Mouse (Mus musculus) liver, adult 2 months (tissue): Measurements from ENCODE around the gene Bglap2. TPM values are rescaled to one million over a fixed set of nuclear protein-coding genes. Genes with fewer than 3 reads are reported as not detected.
A peak's percentile ranks its signal among the peaks of the same experiment; 100 is the strongest.
"Not testable (repeated sequence)": the region's sequence is repeated elsewhere in the genome, so short reads cannot be mapped to it uniquely, and the experiment has no call there.

ENCODE experiments used
- DNase-seq: peaks from one replicate; pipeline ENCODE4 v3.0.0-alpha.2; 2011; ENCODE audit warnings: low read depth, low spot score; ENCODE audit errors: extremely low read depth
- H3K27ac ChIP-seq: fragments of 200-500 bp; replicated peaks from 2 replicates; pipeline ENCODE4 v1.5.1; 2012; ENCODE audit warnings: low read depth, mild to moderate bottlenecking, control low read depth, inconsistent platforms, low read length; ENCODE audit not compliant: insufficient read depth
- H3K27me3 ChIP-seq: fragments of 200-500 bp; 2 replicates; pipeline ENCODE4 v1.6.1; 2012; ENCODE audit warnings: mild to moderate bottlenecking, moderate library complexity, low read length, inconsistent platforms; ENCODE audit not compliant: control insufficient read depth, insufficient read depth
- H3K36me3 ChIP-seq: fragments of 200-500 bp; 2 replicates; pipeline ENCODE4 v1.6.1; 2012; ENCODE audit warnings: low read length, inconsistent platforms; ENCODE audit not compliant: control insufficient read depth, insufficient read depth
- H3K4me1 ChIP-seq: fragments of 200-500 bp; 2 replicates; pipeline ENCODE4 v1.6.1; 2011; ENCODE audit warnings: low read length; ENCODE audit not compliant: control insufficient read depth, insufficient read depth
- H3K4me3 ChIP-seq: fragments of 200-500 bp; 2 replicates; pipeline ENCODE4 v1.5.1; 2011; ENCODE audit warnings: low read depth, mild to moderate bottlenecking, control low read depth, low read length, moderate library complexity; ENCODE audit not compliant: insufficient read depth
- H3K79me2 ChIP-seq: fragments of 200-500 bp; 2 replicates; pipeline ENCODE4 v1.6.1; 2012; ENCODE audit warnings: inconsistent platforms, mild to moderate bottlenecking, low read length, moderate library complexity; ENCODE audit not compliant: control insufficient read depth, insufficient read depth
- H3K9ac ChIP-seq: fragments of 200-500 bp; 2 replicates; pipeline ENCODE4 v1.6.1; 2012; ENCODE audit warnings: low read depth, mild to moderate bottlenecking, control low read depth, inconsistent platforms, low read length
- CTCF ChIP-seq: fragments of 200-500 bp; IDR thresholded peaks from 2 replicates; pipeline ENCODE4 v1.5.1; 2011; ENCODE audit warnings: low read depth, low read length, control low read depth
- POLR2A ChIP-seq: fragments of 200-500 bp; IDR thresholded peaks from 2 replicates; pipeline ENCODE4 v1.6.1; 2011; ENCODE audit warnings: low read length, control low read depth; ENCODE audit not compliant: insufficient read depth; ENCODE audit errors: extremely low read depth
- WGBS: fragments of 180-500 bp; shearing (Covaris S2); methylation state at CpG from one replicate; pipeline ENCODE4 v1.1.7; 2018; 5-methylcytosine and 5-hydroxymethylcytosine counted together
- polyA plus RNA-seq: library from polyadenylated mRNA; depleted of rRNA; stranded (reverse); fragments of >200 nt; gene quantifications from 2 replicates; pipeline ENCODE4 v1.2.3, GENCODE M21; 2012; rRNA removed
- total RNA-seq: library from RNA; depleted of rRNA; stranded (reverse); fragments of >200 nt; gene quantifications from 2 replicates; pipeline ENCODE4 v1.2.3, GENCODE M21; 2014; rRNA removed

Bglap2 gene
- total RNA-seq (not detected in 2 replicates), polyA plus RNA-seq (not detected in 2 replicates)

DNA sequence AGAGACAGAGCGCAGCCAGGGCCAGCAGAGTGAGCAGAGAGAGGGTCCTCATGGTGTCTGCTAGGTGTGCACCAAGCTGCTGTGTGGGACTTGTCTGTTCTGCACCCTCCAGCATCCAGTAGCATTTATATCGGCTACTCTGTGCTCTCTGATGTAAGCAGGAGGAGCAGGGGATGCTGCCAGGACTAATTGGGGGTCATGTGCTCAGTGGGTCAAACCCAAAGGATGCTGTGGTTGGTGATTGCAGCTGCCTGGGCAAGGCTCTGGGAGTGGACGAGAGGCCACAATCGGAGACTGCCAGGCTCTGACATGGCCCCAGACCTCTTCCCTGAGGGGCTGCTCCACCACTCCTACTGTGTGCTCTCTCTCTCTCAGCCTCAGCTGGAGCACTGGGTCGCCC, at the start of gene Bglap2:
TSS of gene Bglap2 (minus strand) at position 101 of the 400 bp plus-strand sequence.
- not testable (repeated sequence) for DNase-seq, H3K9ac ChIP-seq, H3K79me2 ChIP-seq, H3K27me3 ChIP-seq, H3K36me3 ChIP-seq, H3K4me1 ChIP-seq, H3K27ac ChIP-seq, H3K4me3 ChIP-seq
- WGBS, result 89% methylated on average over 5 of the region's 5 CpGs

DNA sequence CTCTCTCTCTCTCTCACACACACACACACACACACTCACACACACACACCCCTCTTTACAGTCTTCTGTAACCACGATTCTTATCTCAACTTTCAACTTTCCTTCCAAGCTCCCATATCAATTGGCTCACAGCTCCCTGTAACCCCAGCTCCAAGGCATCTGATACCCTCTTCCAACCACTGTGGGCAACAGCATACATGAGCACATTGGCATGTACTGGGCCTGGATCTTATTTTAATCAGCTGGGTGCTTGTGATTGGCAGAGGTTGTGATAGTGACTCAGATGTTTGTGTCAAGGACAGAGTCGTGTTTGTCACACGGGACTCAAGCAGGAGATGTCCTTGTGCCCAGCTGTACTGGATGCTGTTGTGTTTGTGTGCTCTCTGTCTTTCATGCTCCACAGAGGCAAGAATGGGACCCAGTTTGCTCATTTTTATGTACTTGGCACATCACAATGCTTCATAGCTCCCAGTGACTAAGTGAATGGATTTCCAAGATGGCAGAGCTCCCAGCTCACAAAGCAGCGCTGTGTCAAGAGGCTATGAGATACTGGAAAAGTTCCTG, 48.9 kb upstream of the Bglap2 start:
- Histone ChIP-seq H3K27me3 (no peaks in the 10 kb centered on the region), H3K79me2 (peaks cover 11% of the 10 kb centered on the region; the same call in 1 of the 2 replicates), H3K4me1 (peaks cover 12% of the 10 kb centered on the region; the same call in 1 of the 2 replicates), H3K9ac (no peak overlapping the region), H3K36me3 (no peaks in the 10 kb centered on the region), H3K4me3 (no peak overlapping the region), H3K27ac (0 out of 2 replicates have a peak overlapping the region, but pooled peaks have one; percentile 1)
- peak; percentile 84 for DNase-seq
- no peak for TF ChIP-seq POLR2A
- no peak for TF ChIP-seq CTCF
- 27% methylated on average over 4 of the region's 4 CpGs for WGBS

DNA sequence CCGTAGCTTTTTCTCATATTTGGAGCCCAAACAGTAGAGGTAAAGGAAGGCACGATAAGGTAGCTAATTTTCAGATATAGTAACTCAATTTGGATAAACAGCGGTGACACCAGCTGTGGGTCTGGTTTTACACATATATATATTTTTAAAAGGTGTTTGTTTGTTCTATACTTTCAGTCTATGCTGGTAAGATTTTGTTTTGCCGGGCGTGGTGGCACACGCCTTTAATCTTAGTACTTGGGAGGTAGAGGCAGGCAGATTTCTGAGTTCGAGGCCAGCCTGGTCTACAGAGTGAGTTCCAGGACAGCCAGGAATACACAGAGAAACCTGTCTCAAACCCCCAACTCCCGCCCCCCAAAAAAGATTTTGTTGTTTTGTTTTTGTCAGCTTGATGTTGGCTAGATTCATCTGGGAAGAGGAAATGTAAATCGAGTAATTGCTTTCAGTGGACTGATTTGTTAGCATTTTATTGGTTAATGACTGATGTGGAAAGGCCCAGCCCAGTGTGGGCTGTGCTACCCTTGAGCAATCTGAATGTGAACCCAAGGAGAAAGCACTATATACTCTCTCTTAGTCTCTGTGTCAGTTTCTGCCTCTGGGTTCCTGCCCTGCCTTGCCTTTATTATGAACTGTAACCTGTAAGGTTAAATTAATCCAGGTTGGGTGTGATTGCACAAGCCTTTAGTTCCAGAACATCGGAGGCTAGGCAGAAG, 47.4 kb upstream of the Bglap2 start:
- H3K4me1 ChIP-seq, result peaks cover 20% of the 10 kb centered on the region
- WGBS, result 69% methylated on average over 10 of the region's 10 CpGs
- no peaks in the 10 kb centered on the region for H3K27me3 ChIP-seq
- peak; percentile 59 for DNase-seq
- no peaks in the 10 kb centered on the region for H3K36me3 ChIP-seq
- no peak for TF ChIP-seq POLR2A
- no peak for TF ChIP-seq CTCF
- H3K9ac ChIP-seq, result no peak overlapping the region
- no peak overlapping the region for H3K4me3 ChIP-seq
- H3K27ac ChIP-seq, result peak overlapping the region; percentile 36; the same call in 1 of the 2 replicates
- H3K79me2 ChIP-seq, result peaks cover 17% of the 10 kb centered on the region; the same call in 1 of the 2 replicates

GRCm38 (mm10) chr3:88425330-88425689, 46.8 kb upstream of the Bglap2 start:
- H3K27ac ChIP-seq, result peak overlapping the region; percentile 30
- no peak overlapping the region; the same call in 1 of the 2 replicates for H3K4me3 ChIP-seq
- H3K27me3 ChIP-seq, result no peaks in the 10 kb centered on the region
- H3K4me1 ChIP-seq, result peaks cover 26% of the 10 kb centered on the region
- DNase-seq, result no peak
- H3K9ac ChIP-seq, result no peak overlapping the region
- H3K36me3 ChIP-seq, result peaks cover 2% of the 10 kb centered on the region; the same call in 1 of the 2 replicates
- 6% methylated on average over 2 of the region's 2 CpGs for WGBS
- no peak for TF ChIP-seq CTCF
- peaks cover 22% of the 10 kb centered on the region for H3K79me2 ChIP-seq

- no peaks in the 10 kb centered on the region for H3K27me3 ChIP-seq
- peak within 1 kb of the TSS; percentile 77 for H3K4me3 ChIP-seq
- H3K27ac ChIP-seq, result peak within 1 kb of the TSS; percentile 89
- TF ChIP-seq POLR2A, result peak; percentile 90; the same call in 1 of the 2 replicates
- no peak for TF ChIP-seq CTCF
- H3K79me2 ChIP-seq, result peaks cover 28% of the 10 kb centered on the region
- WGBS, result under 1% methylated on average over 35 of the region's 35 CpGs
- peaks cover 28% of the 10 kb centered on the region for H3K4me1 ChIP-seq
- H3K36me3 ChIP-seq, result peaks cover 6% of the 10 kb centered on the region; the same call in 1 of the 2 replicates
- peak; percentile 99 for DNase-seq
- peak within 1 kb of the TSS; percentile 78 for H3K9ac ChIP-seq
Measured at GRCm38 (mm10) chr3:88424605-88425329, 46.3 kb upstream of the Bglap2 start, which contains the start of gene Slc25a44. Gene Slc25a44, minus strand, starts transcription at chr3:88425139.
